Mouse (Mus musculus) heart, postnatal 25 days (tissue): ENCODE results near the gene Tenm2. TPM values are rescaled to one million over a fixed set of nuclear protein-coding genes. Genes with fewer than 3 reads are reported as not detected.

ENCODE experiments used
- DNase-seq: peaks from one replicate; pipeline ENCODE4 v3.0.0; 2022; ENCODE audit warnings: low spot score
- intact Hi-C: fragments of 180-260 bp; cut with DNase I; formaldehyde crosslinking; loops from one replicate; pipeline ENCODE4 v1.15.1; 2025
- total RNA-seq, 2 experiments: library from RNA; stranded (reverse); gene quantifications; 2 replicates each; pipeline ENCODE4 v1.2.3; 2021

The Tenm2 gene
- total RNA-seq, 2 experiments from 2014 or later: 0.08 TPM

DNA sequence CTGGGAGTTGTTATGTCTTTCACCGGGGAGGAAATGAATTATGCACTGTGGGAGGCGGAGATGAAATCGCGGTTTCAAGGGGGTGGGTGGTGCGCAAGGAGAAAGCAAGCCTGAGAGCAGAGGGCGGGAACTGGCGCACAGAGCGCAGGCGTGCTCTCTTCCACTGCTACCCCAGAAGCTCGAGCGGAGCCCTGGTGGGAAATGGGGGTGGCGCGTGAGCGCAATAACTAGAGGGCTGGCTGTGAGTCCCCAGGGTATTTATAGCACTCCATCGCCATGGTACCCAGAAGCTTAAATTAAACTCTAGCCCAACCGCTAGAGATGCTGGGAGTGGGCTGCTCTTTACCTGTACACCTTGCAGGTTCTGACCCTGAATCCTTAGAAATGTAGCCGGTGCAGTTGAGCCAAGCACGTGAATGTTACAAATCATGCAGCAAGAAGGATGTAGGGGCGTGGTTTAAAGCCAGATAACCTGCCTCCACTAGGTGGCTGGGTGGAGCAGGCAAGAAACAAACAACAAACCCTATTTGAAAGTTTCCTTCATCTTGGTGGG lies 1249.8 kb downstream of the Tenm2 start:
- no peak for DNase-seq
- intact Hi-C loops: no loop called here

DNA sequence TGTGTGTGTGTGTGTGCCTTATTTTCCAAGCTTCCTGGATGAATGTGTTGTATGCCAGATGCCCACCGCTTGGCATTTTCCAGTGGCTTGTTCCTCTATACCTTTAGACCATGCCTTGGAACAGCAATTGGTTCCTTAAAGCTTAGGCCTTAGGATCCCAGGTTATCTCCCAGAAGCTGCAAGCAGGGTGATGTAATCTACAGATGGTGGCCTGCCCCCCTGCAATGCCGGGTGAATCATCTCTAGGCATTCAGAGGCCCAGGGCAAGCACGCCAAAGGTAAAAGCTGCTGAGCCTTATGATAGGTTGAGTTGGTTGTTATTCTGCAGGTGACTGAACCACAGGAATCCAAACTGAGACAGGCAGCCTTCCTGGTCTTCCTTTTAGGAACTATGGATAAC lies 1253.0 kb downstream of the Tenm2 start:
- DNase-seq: no peak
- intact Hi-C loops: no loop called here

GRCm38 (mm10) chr11:35980411-35980917 lies 1255.3 kb downstream of the Tenm2 start, which contains the start of gene Wwc1:
TSS of gene Wwc1 (minus strand) at chr11:35980527.
- intact Hi-C loops: no loop called here
- DNase-seq: no peak

GRCm38 (mm10) chr11:35979733-35980410 lies 1255.9 kb downstream of the Tenm2 start:
- DNase-seq: no peak
- intact Hi-C loops: no loop called here

DNA sequence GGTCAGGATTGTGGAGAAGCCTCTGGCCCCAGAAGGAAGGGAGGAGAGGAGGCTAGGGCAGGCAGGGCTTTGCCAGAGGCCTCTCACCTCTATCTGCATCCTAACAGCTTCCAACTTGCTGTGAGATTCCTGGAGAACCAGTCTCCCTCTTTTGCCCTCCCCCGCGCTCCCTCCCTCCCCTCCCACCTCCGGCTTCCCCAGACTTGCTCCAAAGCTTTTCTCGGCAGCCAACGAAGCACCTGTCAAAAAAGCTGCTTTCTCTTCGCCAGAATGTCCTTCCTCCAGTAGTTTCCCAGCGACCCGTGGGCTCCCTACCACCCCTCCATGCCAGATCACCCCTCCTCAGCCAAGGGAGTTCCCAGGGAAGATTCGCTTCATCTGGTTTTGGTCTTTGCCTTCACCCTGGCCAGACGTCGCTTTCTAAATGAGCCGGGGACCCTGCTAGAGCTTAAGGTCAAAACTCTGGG lies 1256.5 kb downstream of the Tenm2 start:
- no peak for DNase-seq
- intact Hi-C loops: no loop called here

DNA sequence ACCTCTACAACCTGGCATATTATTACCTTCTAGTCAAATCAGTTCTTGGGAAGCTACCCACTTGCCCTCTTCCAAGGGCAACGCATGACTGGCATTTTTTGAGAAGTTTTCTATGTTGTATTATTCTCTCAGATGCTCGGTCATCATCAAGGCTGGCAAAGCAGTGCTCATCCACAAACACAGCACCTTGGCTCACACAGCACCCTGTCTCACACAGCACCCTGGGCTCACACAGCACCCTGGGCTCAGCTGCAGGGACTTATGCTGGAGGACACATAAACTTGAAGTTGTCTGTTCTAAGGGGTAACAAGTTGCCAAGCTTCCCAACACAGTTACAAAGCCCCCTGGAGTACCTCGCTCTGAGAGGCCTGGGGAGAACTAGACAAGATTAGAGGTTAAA lies 1258.0 kb downstream of the Tenm2 start:
- intact Hi-C loops: no loop called here
- DNase-seq: no peak

GRCm38 (mm10) chr11:35977096-35977495 lies 1258.7 kb downstream of the Tenm2 start:
- intact Hi-C loops: no loop called here
- DNase-seq: no peak

DNA sequence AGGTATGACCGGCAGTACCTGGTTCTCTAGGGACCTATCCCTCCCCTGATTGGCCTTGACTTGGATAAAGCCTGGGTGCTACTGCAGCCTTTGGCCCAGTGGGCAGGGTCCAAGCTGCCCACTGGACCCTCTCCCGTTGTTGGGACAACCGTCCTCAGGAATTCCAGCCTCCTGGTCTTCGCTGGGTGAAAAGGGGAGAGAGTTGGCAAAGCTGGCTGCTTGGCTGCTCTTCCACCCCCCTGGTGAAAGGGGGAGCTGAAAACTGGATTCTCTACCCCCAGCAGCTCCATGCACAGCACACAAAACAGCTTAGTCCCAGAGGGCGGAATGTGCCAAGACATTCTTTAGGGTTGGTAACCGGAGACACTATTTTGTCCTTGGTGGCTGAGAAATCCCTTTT lies 1259.3 kb downstream of the Tenm2 start:
- no peak for DNase-seq
- intact Hi-C loops: no loop called here

DNA sequence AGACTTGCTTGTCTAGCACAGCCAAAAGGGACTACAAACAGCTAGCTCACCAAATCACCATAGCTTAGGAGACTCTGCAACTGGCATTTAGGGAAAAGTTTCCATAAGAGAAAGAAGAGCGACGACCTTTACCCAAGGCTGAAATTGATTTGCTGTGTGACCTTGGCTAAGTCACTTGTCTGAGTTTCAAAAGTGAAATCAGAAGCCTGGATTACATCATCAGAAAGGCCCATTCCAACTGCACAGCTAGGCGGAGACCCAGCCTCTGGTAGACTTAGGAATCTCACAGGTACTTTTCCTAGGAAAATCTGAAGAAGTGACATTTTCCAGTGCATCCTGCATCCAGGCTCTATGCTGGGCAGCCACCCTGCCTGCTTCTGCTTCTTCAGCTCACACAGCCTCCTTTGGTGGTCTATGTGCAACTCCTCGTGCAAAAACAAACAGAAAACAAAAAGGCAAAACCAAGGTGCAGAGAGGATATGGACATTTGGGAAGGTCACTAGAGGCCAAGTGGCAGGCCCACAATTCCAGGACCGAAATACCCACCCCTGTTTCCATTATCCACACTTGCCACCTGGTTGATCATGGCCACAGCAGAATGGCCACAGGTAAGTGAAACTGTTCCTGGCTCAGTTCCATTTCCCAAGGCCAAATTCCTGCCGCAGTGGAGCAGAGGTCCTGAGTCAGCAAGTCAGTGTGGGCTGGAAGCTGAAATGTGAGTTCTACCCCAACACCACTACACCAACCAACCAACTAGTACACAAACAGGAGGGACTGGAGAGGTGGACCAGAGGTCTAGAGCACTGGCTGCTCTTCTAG lies 1260.9 kb downstream of the Tenm2 start:
- intact Hi-C loops: no loop called here
- no peak for DNase-seq

GRCm38 (mm10) chr11:35973135-35973534 lies 1262.6 kb downstream of the Tenm2 start:
- intact Hi-C loops: no loop called here
- no peak for DNase-seq

DNA sequence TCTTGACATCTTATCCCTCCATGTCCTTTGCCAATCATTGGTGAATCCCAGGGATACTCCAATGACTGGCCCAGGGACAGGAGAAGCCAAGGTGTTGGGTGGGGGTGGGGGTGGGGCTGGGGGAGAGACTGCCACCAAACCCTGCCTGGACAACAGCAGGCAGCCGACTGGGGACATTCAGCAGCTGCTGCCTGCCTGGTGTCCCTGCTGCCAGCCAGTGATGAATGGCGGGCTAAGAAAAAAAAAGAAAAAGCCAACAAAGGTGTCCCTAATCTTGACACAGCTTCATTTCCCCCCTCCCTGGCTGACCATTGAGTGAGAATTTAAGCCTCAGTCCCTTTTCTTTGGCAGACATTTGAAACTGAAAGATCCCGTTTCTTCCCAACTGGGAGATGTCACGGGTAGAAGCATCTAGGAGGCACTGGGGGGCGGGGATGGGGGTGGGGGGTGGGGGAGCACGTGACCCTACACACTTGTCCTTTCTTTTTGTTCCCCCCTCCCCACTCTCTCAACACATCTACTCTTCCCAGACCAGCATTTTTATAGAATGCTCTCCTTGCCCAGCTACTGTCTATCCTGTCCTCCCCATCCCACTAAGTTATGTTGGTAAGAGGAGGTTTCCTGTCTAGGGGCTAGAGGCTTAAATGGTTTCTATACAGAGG lies 1263.4 kb downstream of the Tenm2 start:
- intact Hi-C loops: no loop called here
- DNase-seq: no peak

GRCm38 (mm10) chr11:35970806-35971705 lies 1264.7 kb downstream of the Tenm2 start:
- no peak for DNase-seq
- intact Hi-C loops: no loop called here

DNA sequence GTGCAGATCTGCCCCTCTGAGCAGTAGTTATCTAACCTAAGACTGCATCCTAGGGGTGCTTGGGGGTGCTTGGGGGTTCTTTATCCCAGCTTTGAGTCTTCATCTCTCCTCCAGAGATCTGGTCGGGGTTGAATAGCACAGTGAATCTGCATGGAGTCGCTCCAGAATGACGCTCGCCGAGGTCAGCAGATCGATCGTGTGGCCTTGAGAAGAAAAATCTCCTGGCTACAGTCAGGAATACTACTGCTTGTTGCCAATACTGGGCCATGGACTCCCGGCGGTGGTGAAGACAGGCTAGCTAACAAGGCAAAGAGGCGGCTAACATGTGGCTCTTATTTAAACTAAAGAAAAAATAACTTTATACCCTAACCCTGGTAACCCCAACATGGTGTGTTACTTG lies 1267.5 kb downstream of the Tenm2 start:
- intact Hi-C loops: no loop called here

GRCm38 (mm10) chr11:35963981-35964549 lies 1271.7 kb downstream of the Tenm2 start:
- intact Hi-C loops: no loop called here
- DNase-seq: no peak

More for the DNA sequence above, 1267.5 kb downstream of the Tenm2 start:
- no peak for DNase-seq

DNA sequence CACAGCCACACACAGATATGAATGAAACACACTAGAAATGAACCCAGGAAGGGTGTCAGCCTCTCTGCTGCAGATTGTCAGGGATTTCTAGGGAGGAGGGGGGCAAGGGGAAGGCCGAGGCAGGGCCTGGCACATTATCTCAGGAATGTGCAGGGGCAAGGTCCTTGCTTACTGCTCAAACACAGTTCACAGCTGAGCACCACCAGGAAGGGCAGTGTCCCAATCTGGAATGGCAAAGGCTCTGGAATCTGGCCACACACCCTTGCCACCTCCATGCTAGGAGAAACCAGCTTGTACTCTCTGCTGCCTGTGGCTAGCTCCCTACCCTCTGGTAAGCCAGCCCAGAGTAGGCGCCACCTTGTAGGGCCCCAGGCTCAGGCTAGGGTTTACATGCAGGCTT lies 1272.2 kb downstream of the Tenm2 start:
- intact Hi-C loops: no loop called here
- no peak for DNase-seq

- no peak for DNase-seq
- intact Hi-C loops: no loop called here
These were observed 1273.3 kb downstream of the Tenm2 start for GRCm38 (mm10) chr11:35962431-35962830.

DNA sequence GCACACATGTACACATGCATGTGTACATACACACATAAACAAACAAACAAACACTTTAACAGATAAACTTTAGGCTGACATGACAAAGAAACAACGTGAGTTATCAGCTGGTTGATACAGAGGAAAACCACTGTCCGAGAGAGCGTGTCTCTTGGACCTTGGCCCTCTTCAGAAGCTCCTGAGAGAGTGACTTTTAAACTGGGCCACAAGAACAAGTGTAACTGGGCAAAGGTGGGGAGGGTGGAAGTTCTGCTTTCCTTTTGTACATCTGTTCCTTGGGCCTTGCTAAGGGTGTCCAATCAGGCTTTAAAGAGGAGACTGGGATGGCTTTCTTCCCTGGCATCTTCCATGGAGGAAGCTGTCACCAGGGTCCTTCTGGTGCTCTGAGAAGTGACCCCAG lies 1276.5 kb downstream of the Tenm2 start:
- DNase-seq: no peak
- intact Hi-C loops: no loop called here
